Comparison of ENCODE assay signal across 28 mouse cellular contexts in the genomic region with DNA sequence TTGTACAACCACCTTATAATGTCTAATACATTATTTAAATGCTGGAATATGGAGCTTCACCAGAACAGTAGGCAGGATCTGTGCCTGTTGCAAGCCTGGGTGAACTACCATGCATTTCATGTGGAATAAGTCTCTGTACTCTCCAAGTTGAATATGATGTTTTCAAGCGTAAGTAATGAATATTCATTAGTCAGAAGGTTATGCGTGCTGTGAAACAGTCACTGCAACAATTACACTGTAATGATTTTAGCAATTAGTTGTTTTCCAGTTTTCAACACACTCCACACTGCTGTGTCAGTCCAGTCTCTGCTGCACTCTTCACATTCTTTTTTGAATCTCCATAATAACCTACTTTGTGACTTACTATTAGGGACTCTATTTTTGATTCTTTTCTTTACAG.
DNase-seq lines count a peak whose midpoint lies in the region; ATAC-seq lines count a peak whose summit lies in the region.
"Had no signal": no experiment of that assay in that cellular context is flagged by ENCODE, and none has a peak within 500 bp of the region (broad histone marks: within the 10 kb centered on the region; RNA-seq: fewer than 3 reads in every experiment).

No protein-coding gene starts in this region.

- H3K4me2 ChIP-seq in forebrain, embryonic 11.5 days (ENCODE audit: low read depth, low read length, severe bottlenecking): no peak overlapping the region
- no peak overlapping the region for H3K4me2 ChIP-seq in forebrain, embryonic 13.5 days
- H3K4me2 ChIP-seq in forebrain, embryonic 16.5 days (ENCODE audit: low read length): no peak overlapping the region
- H3K4me2 ChIP-seq: embryonic facial prominence, embryonic 13.5 days; heart, embryonic 12.5 days; heart, embryonic 15.5 days; hindbrain, embryonic 13.5 days; intestine, embryonic 15.5 days had no signal

- no peaks in the 10 kb centered on the region for H3K4me1 ChIP-seq in forebrain, embryonic 11.5 days (replicated peaks; ENCODE audit: control insufficient read depth, insufficient read depth, low read length)
- no peaks in the 10 kb centered on the region for H3K4me1 ChIP-seq in forebrain, embryonic 10.5 days
- H3K4me1 ChIP-seq in forebrain, embryonic 13.5 days: no peaks in the 10 kb centered on the region
- no peaks in the 10 kb centered on the region for H3K4me1 ChIP-seq in forebrain, embryonic 16.5 days (replicated peaks; ENCODE audit: control insufficient read depth, insufficient read depth, low read length)
- H3K4me1 ChIP-seq: embryonic facial prominence, embryonic 10.5 days; embryonic facial prominence, embryonic 13.5 days; heart, embryonic 12.5 days; heart, embryonic 15.5 days; hindbrain, embryonic 10.5 days; hindbrain, embryonic 13.5 days; intestine, embryonic 15.5 days had no signal

- no peaks in the 10 kb centered on the region for H3K36me3 ChIP-seq in forebrain, embryonic 11.5 days (ENCODE audit: control insufficient read depth, insufficient read depth, low read length)
- no peaks in the 10 kb centered on the region for H3K36me3 ChIP-seq in forebrain, embryonic 10.5 days (replicated peaks)
- H3K36me3 ChIP-seq in forebrain, embryonic 13.5 days (ENCODE audit: poor library complexity, severe bottlenecking): no peaks in the 10 kb centered on the region
- H3K36me3 ChIP-seq in forebrain, embryonic 16.5 days (ENCODE audit: control insufficient read depth, insufficient read depth): no peaks in the 10 kb centered on the region
- H3K36me3 ChIP-seq: embryonic facial prominence, embryonic 10.5 days; embryonic facial prominence, embryonic 13.5 days; heart, embryonic 12.5 days; heart, embryonic 15.5 days; hindbrain, embryonic 10.5 days; hindbrain, embryonic 13.5 days; intestine, embryonic 15.5 days had no signal

- ATAC-seq in forebrain, embryonic 11.5 days (replicated peaks; ENCODE audit: low FRiP score): peak; percentile 48; the same call in 1 of the 2 replicates
- ATAC-seq in forebrain, embryonic 13.5 days: peak; percentile 65
- ATAC-seq in forebrain, embryonic 16.5 days: 0 out of 2 replicates have a peak, but pooled peaks have one; percentile 18
- ATAC-seq in megakaryocyte progenitor cell, adult 5-6 weeks (replicated peaks; ENCODE audit: poor library complexity): no peak
- ATAC-seq: hindbrain, embryonic 16.5 days; intestine, embryonic 15.5 days; Patski had no signal

- H3K27ac ChIP-seq in forebrain, embryonic 11.5 days (ENCODE audit: low read depth, low read length): no peak overlapping the region
- H3K27ac ChIP-seq in forebrain, embryonic 10.5 days: no peak overlapping the region
- H3K27ac ChIP-seq in forebrain, embryonic 13.5 days: no peak overlapping the region
- no peak overlapping the region for H3K27ac ChIP-seq in forebrain, embryonic 16.5 days (ENCODE audit: low read length)
- H3K27ac ChIP-seq: embryonic facial prominence, embryonic 10.5 days; embryonic facial prominence, embryonic 13.5 days; gastrocnemius, adult 2 months; heart, embryonic 15.5 days; hindbrain, embryonic 10.5 days; hindbrain, embryonic 13.5 days; intestine, embryonic 15.5 days had no signal

- H3K27me3 ChIP-seq in forebrain, embryonic 11.5 days (ENCODE audit: control insufficient read depth, insufficient read depth, low read length): no peaks in the 10 kb centered on the region
- no peaks in the 10 kb centered on the region for H3K27me3 ChIP-seq in forebrain, embryonic 10.5 days (ENCODE audit: poor library complexity, severe bottlenecking)
- no peaks in the 10 kb centered on the region for H3K27me3 ChIP-seq in forebrain, embryonic 13.5 days
- H3K27me3 ChIP-seq in forebrain, embryonic 16.5 days (replicated peaks; ENCODE audit: control insufficient read depth, insufficient read depth, low read length): no peaks in the 10 kb centered on the region
- H3K27me3 ChIP-seq: embryonic facial prominence, embryonic 13.5 days; heart, embryonic 12.5 days; heart, embryonic 15.5 days; hindbrain, embryonic 13.5 days; intestine, embryonic 15.5 days; Patski had no signal

- H3K9me3 ChIP-seq in forebrain, embryonic 11.5 days (ENCODE audit: control insufficient read depth, low read length): no peaks in the 10 kb centered on the region
- no peaks in the 10 kb centered on the region for H3K9me3 ChIP-seq in forebrain, embryonic 10.5 days
- H3K9me3 ChIP-seq in forebrain, embryonic 13.5 days (replicated peaks): no peaks in the 10 kb centered on the region
- no peaks in the 10 kb centered on the region for H3K9me3 ChIP-seq in forebrain, embryonic 16.5 days (ENCODE audit: control insufficient read depth, low read length)
- H3K9me3 ChIP-seq: embryonic facial prominence, embryonic 10.5 days; embryonic facial prominence, embryonic 13.5 days; heart, embryonic 12.5 days; heart, embryonic 15.5 days; hindbrain, embryonic 10.5 days; hindbrain, embryonic 13.5 days; intestine, embryonic 15.5 days had no signal

- WGBS in forebrain, embryonic 11.5 days: 48% methylated on average over 2 of the region's 2 CpGs
- 80% methylated on average over 2 of the region's 2 CpGs for WGBS in forebrain, embryonic 10.5 days
- 36% methylated on average over 2 of the region's 2 CpGs for WGBS in forebrain, embryonic 13.5 days
- 25% methylated on average over 2 of the region's 2 CpGs for WGBS in forebrain, embryonic 16.5 days

- no peak overlapping the region for H3K9ac ChIP-seq in forebrain, embryonic 11.5 days (ENCODE audit: low read length)
- H3K9ac ChIP-seq in forebrain, embryonic 13.5 days: no peak overlapping the region
- H3K9ac ChIP-seq in forebrain, embryonic 16.5 days (replicated peaks; ENCODE audit: low read depth, low read length): no peak overlapping the region
- H3K9ac ChIP-seq: embryonic facial prominence, embryonic 13.5 days; heart, embryonic 12.5 days; heart, embryonic 15.5 days; hindbrain, embryonic 13.5 days; intestine, embryonic 15.5 days had no signal

- DNase-seq in forebrain, embryonic 11.5 days (ENCODE audit: low spot score): no peak
- no peak for DNase-seq in forebrain, embryonic 10.5 days (ENCODE audit: extremely low spot score, low spot score)
- no peak for DNase-seq in adrenal gland, adult 8-10 months
- no peak for DNase-seq in natural killer cell, adult 2 months (ENCODE audit: low spot score in 2 of 2)
- DNase-seq: adrenal gland, postnatal 14 days; cerebellum, adult 11-12 months; cerebellum, adult 8-10 months; cerebellum, postnatal 10 days; cerebellum, postnatal 36 days; embryo, embryonic 11 days; gastrocnemius, adult 2 months; gastrocnemius, postnatal 14 days; heart, adult 18-20 months; heart, postnatal 10 days; heart, postnatal 36 days had no signal

- H3K4me3 ChIP-seq in forebrain, embryonic 11.5 days (ENCODE audit: low read depth, low read length): no peak overlapping the region
- no peak overlapping the region for H3K4me3 ChIP-seq in forebrain, embryonic 10.5 days
- no peak overlapping the region for H3K4me3 ChIP-seq in forebrain, embryonic 13.5 days
- H3K4me3 ChIP-seq in forebrain, embryonic 16.5 days (replicated peaks; ENCODE audit: low read length): no peak overlapping the region
- H3K4me3 ChIP-seq: embryonic facial prominence, embryonic 10.5 days; embryonic facial prominence, embryonic 13.5 days; erythroblast, embryonic 14.5 days; gastrocnemius, adult 2 months; heart, embryonic 12.5 days; heart, embryonic 15.5 days; hindbrain, embryonic 10.5 days; hindbrain, embryonic 13.5 days; intestine, embryonic 15.5 days had no signal
